Mouse (Mus musculus) ES-Bruce4 (cell line): ENCODE data around the gene Cul4a.

Experiments used
- CTCF ChIP-seq: IDR thresholded peaks from one replicate; pipeline ENCODE4 v1.8.1; 2011; ENCODE audit warnings: low read depth, low read length
- POLR2A ChIP-seq: IDR thresholded peaks from one replicate; pipeline ENCODE4 v1.8.1; 2011; ENCODE audit warnings: low read length; ENCODE audit not compliant: insufficient read depth

DNA sequence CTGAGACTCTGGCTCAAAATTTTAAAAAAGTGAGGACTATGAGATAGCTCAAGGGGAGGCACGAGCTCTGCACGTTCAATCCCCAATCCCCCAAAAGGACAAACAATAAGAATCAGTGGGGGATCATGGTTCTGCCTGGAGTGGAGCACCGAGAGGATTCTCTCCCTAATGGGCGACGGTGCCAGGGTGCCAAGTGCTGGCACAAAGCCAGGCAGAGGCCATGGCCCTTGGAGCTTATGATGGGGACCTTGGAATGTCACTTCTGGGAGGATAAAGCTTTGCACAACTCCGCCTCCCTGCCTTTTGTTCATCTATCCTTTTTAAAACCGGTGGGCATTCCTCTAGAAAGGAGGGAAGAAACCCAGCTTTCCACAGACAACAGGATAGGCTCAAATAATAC, 82.2 kb downstream of the Cul4a start:
- TF ChIP-seq CTCF (no peak), POLR2A (no peak)
